Mouse (Mus musculus): ENCODE results near the gene Nemp1. TPM values are rescaled to one million over a fixed set of nuclear protein-coding genes. Genes with fewer than 3 reads are reported as not detected.

Gene Nemp1
- total RNA-seq, 2 experiments from 2014 or later: 3.6 to 3.9 TPM

DNA sequence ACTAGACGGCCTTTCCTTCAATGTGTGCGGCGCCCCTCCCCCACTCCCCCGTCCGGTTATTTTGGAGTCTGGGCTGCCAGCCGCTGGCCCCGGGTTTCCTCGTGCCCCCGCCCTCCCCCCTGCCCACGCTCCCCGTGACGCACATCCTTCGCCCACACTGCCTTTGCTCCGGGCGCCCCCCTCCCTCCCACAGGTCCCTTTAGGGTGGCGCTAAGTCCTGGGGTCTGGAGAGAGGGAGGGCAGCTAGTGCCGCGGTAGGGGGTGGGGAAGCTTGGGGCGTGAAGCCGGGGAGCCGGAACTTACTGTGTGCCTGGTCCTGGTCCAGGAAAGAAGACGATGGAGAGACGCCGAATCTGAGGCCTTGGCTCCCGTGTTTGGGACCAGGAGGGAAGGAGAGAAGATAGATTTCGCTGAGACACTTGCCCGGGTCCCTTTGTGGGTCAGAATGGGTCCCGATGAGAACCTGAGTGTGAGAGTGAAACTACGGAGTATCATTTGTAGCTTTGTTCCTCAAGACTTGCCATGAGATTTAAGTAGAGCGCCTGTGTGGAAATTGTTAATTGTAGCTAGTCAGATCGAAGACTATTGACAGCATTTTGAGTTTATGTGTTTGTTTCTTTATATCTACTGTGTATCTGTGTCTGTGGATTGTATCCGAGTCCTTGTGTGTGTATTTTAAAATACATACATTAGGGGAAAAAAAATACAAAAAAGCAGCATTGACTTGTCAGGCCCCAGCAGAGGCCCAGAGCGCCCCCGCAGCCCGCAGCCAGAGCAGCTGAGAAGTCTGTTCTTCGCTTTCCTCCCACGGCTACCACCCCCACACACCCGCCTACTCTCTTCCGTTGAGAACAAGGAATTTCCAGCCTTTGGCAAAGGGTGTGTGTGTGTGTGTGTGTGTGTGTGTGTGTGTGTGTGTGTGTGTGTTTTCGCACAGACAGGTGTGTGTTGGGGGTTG lies 1.7 kb downstream of the Nemp1 start, which contains the start of gene Nab2:
Gene Nab2, minus strand, starts transcription at position 476 of the 958 bp plus-strand sequence.
- DNase-seq (ENCODE audit: low spot score in 2 of 2): peak; percentile 81 to 89
- intact Hi-C loops (cut with DNase I): loop anchor here (2.0 kb wide), 1 partner anchor 26 kb away; the partner anchor contains the start of gene Stat6

DNA sequence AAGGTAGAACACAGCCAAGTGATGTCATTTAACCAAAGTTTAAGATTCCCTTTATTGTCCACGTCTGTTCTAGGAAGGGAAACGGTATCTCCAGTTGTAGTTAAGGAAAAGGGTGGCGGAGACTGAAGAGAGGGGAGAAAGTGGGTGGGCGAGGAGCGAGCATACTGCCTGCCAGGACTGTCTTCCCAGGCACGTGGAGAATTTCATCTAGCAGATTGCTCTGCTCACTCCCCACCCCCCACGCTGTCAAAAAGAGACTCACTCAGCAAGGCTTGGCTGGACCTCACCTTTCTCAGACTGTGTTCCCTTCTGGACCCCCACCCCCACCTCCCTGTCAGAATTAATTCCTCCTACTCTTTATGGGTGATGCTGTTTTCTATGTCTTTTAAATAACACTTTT lies 2.5 kb downstream of the Nemp1 start:
- intact Hi-C loops (cut with DNase I): loop anchor here (2.0 kb wide), 1 partner anchor 26 kb away; the partner anchor contains the start of gene Stat6
- DNase-seq (ENCODE audit: low spot score in 2 of 2): peak; percentile 47 to 87

DNA sequence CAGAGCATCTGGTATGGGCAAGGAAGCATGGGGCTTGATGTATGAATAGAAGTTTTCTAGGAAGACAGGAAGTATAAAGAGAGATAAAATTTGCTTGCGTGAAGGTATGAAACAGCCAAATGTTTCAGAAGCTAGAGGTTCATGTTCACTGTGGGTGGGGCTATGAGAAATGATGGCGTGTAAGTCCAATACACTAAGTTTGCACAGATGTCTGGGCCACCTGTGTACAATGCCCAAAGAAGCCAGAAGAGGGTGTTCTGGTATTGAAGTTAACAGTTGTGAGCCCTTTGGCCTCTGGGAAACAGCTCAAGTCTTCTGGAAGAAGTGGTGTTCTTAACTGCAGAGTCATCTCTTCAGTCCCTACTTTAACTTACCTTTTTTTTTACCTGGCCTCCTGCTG lies 3.5 kb downstream of the Nemp1 start:
- no peak for DNase-seq (ENCODE audit: low spot score in 2 of 2)
- intact Hi-C loops (cut with DNase I): no loop called here

DNA sequence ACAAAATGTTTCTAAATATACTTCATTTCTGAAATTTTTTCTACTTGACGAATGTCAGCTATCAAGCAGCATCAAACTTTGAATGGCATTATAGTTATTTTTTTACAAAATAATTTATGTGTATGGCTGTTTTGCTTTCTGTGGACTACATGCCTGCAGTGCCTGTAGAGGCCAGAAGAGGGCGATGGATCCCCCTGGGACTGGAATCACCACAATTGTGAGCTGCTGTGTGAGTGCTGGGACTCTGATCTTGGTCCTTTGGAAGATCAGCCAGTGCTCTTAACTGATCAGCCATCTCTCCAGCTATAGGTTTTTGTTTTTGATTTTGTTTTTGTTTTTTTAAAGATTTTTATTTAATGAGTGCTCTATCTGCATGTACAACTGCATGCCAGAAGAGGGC lies 4.6 kb downstream of the Nemp1 start:
- intact Hi-C loops (cut with DNase I): no loop called here
- DNase-seq (ENCODE audit: low spot score in 2 of 2): no peak

DNA sequence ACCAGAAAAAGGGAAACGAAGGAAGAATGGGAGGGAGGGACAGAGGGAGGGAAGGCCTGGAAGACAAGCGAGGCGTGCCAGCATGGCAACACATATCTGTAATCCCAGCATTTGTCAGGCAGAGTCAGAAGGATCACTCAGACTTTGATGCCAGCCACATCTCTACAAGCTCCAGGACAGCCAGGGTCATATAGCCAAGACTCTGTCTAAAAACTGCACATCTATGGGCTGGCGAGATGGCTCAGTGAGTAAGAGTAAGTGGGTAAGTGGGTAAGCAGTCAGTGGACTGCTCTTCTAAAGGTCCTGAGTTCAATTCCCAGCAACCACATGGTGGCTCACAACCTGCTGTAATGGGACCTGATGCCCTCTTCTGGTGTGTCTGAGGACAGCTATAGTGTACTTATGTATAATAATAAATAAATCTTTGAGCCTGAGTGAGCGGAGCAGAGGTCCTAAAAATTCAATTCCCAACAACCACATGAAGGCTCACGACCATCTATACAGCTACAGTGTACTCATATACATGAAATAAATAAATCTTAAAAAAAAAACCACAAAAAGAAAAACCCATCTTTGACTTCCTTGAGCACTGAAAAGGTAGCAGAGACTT lies 7.5 kb downstream of the Nemp1 start:
- intact Hi-C loops (cut with DNase I): loop anchor here (1.0 kb wide), 1 partner anchor 33 kb away; no protein-coding TSS in a partner anchor
- no peak for DNase-seq (ENCODE audit: low spot score in 2 of 2)

DNA sequence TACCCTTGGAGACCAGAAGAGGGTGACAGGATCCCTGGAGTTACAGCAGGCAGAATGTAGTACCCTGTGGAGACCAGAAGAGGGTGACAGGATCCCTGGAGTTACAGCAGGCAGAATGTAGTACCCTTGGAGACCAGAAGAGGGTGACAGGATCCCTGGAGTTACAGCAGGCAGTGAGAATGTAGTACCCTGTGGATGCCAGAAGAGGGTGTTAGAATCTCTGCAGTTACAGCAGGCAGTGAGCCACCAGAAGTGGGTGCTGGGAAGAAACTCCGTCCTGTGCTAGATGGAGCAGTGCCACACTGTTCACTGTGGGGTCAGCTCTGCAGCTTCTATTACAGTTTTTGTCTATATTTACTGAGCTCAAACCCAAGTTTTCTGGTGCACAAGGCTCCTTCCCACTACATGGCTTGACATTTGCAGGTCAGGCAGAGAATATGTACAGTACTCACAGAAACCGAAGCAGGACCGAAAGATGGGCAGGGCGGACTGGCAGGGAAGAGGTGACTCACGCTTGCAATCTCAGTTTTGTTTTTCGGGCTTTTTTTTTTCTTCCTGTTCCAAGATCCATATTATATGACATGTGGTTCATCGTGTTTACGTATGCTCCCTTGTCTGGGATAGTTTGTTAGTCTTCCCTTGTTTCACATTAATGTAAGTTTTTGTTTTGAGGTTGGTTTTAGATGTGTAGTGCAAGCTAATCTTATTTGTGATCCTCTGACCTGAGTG lies 8.3 kb downstream of the Nemp1 start:
- intact Hi-C loops (cut with DNase I): loop anchor here (1.0 to 5.0 kb wide), 2 partner anchors 34 to 262 kb away; no protein-coding TSS in a partner anchor
- peak; percentile 93 to 99 for DNase-seq (ENCODE audit: low spot score in 2 of 2)

DNA sequence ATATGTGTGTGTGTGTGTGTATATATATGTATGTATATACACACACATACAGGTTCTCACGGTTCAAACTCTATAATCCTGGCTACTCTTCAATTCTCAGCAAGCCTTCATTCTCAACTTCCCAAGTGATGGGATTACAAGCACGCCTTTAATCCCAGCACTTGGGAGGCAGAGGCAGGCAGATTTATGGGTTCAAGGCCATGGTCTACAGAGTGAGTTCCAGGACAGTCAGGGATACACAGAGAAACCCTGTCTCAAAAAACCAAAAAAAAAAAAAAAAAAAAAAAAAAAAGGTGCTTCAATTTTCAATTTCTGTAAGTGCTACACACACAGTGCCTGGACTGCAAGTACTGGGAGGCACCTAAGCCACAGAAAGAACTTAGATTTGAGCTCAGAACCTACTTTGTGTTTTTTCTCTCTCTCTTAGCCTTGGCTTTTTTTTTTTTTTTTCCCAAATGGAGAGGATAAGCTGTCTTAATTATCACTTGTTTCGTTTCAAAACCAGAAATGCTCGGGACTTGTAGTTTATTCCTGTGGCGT lies 9.2 kb downstream of the Nemp1 start:
- intact Hi-C loops (cut with DNase I): loop anchor here (5.0 kb wide), 1 partner anchor 261 kb away; no protein-coding TSS in a partner anchor

DNA sequence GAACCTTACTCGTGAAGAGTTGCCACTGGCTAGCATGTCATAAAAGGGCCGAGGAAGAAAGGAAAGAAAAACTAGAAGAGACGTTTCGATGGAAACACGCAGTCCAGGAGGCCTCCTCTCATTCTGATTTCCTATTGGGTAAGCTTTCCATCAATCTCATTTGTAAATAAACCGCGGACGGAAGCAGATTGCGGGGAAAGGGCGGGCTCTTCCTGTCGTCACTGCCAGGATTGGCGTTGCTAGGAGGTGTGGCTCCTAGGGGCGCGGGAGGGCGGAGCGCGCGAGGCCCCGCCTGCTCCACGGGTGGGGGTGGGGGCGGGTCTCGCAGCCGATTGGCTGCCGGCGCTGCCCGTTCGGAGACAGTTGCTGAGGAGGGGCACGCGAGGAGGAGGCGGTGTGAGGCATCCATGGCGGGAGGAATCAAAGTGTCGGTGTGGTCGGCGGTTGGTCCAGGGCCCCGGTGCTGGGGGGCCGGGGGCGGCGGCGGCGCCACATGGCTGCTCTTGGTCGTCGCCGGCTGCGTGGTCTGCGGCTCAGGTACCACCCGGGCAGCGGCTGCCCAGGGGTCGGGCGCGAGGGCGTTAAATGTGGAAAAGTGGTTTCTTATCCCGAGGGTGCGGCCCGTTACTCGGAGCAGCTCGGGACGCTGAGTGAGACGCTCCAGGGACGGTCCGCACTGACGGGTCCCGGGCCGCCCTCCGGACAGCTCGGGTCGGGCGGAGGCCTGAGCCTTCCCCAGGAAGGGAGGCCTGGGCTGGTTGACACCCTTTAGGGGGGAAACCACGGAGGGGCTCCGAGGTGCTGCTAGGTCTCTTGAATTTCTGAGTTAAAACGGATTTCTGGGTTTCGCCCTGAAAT lies 10.2 kb downstream of the Nemp1 start:
- peak; percentile 93 to 99 for DNase-seq (ENCODE audit: low spot score in 2 of 2)
- intact Hi-C loops (cut with DNase I): loop anchor here (5.0 kb wide), 1 partner anchor 260 kb away; no protein-coding TSS in a partner anchor

More for the DNA sequence above, 9.2 kb downstream of the Nemp1 start:
- DNase-seq (ENCODE audit: low spot score in 2 of 2): no peak

DNA sequence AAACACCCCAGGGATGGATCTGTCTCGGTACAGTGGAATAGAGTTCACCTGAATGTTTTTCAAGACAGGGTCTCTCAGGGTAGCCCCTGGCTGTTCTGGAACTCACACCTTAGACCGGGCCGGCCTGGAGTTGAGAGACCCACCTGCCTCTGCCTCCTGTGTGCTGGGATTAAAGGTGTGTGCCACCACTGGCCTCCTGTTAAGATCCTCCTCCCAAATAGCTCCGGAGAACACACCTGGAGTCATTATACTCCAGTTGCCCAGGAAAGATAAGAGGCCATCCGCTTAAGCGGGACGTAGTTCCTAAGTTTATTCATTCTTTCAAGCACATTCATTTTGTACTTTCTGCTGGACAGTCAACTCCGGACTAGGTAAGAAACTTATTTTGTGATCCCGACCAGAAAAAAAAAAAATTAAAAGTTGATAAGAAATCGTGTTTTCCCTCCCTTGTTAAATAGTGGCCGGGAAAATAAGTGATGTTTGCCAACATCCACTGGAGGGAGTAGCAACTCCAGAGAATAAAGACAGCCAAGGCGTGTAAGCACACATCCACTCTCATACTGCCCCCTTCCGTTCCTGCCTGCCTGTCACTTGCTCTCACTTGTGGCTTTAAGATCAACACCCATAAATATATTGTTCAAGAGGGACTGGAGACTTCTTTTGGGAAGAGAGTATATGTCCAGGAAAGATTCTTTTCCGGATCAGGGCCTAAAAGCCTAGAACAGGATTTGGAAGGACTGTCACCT lies 11.1 kb downstream of the Nemp1 start:
- intact Hi-C loops (cut with DNase I): loop anchor here (2.0 to 5.0 kb wide), 2 partner anchors 61 to 260 kb away; partner anchors contain the start of gene Zbtb39
- peak; percentile 46 to 81 for DNase-seq (ENCODE audit: low spot score in 2 of 2)

DNA sequence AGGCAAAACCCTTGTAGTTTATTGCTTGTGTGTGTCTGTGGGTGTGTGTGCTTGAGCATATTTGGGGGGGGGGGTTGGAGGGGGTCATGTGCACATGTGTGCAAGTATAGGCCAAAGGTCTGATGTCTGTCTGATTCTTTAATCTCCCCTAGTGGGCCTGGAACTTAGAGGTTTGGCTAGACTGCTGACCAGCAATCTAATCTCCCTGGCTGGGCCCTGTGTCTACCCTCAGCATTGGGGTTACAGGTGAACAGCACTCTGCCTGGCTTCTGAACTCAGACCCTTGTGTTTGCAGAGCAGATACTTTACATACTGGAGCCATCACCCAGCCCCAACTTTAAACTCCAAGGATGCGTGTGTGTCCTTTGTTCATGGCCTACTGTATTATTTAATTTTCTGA lies 12.5 kb downstream of the Nemp1 start:
- intact Hi-C loops (cut with DNase I): loop anchor here (2.0 to 5.0 kb wide), 2 partner anchors 60 to 258 kb away; partner anchors contain the start of gene Zbtb39
- DNase-seq (ENCODE audit: low spot score in 2 of 2): no peak

DNA sequence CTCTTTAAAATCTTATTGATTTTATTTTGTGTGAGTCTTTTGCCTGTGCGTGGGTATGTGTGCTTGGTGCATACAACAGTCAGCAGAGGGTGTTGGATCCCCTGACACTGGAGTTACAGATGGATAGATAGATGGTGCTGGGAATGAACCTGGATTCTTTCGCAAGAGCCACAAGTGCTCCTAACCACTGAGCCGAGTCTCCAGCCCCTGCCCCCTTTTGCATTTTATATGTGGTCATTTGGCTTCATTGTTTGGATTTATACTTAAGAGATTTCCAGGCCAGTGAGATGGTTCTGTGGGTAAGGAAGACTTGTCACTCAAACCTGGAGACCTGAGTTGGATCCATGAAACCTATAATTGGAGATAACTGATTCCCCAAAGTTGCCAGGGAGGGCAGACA lies 13.2 kb downstream of the Nemp1 start:
- intact Hi-C loops (cut with DNase I): loop anchor here (2.0 to 5.0 kb wide), 2 partner anchors 59 to 257 kb away; partner anchors contain the start of gene Zbtb39
- DNase-seq (ENCODE audit: low spot score in 2 of 2): no peak

DNA sequence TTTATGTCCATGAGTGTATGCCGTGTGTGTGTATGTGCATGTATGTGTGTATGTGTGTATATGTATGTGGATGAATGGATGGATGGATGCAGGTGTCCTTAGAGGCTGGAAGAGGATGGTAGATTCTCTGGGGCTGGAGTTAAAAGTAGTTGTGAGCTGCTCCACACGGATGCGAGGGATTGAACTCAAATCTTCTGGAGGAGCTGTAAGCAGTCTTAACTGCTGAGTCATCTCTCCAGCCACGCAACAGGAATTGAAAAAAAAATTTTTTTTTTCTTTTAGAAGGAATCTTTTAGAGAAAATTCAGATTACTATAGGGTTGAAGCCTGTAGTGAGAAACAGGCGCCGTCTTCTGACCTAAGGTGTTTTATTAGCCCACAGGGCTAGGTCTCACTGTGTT lies 16.2 kb downstream of the Nemp1 start:
- intact Hi-C loops (cut with DNase I): no loop called here
- DNase-seq (ENCODE audit: low spot score in 2 of 2): no peak

DNA sequence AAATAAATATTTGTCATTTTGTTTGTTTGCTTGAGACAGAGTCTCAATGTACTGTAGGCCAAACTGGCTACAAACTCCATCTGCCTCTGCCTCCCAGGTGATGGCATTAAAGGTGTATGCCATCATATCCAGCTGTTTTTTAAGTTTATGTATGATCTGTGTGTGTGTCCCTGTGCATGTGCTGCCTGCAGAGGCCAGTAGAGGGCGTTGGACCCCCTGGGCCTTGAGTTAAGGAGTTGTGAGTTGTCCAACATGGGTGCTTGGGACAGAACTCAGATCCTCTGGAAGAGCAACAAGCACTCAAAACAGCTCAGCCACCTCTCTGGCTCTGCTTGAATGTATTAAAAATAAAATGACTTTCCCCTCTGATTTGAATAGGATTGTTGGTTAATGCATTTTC lies 24.4 kb downstream of the Nemp1 start:
- intact Hi-C loops (cut with DNase I): no loop called here

DNA sequence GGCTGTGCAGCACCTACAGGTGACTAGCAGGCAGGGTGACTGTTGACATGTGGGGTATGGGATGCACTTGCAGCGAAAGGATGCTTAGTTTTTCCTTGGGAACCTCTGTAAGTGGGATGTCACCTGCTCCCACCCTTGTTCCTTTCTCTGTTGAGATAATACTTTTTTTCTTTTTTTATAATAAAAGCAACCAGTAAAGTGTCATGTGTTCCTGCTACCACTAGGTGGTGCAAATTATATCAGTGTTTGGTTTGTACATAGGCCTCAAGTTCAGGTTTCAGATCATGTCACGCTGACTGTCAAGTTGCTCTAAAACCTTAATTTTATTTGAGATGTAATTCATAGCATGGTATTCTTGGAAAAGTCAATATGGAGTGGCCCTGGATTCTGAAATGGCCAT lies 27.9 kb downstream of the Nemp1 start:
- peak; percentile 30 to 32 for DNase-seq (ENCODE audit: low spot score in 2 of 2)
- intact Hi-C loops (cut with DNase I): loop anchor here (1.0 to 5.0 kb wide), 3 partner anchors 40 to 313 kb away; partner anchors contain the start of gene Hsd17b6

More for the DNA sequence above, 24.4 kb downstream of the Nemp1 start:
- no peak for DNase-seq (ENCODE audit: low spot score in 2 of 2)

DNA sequence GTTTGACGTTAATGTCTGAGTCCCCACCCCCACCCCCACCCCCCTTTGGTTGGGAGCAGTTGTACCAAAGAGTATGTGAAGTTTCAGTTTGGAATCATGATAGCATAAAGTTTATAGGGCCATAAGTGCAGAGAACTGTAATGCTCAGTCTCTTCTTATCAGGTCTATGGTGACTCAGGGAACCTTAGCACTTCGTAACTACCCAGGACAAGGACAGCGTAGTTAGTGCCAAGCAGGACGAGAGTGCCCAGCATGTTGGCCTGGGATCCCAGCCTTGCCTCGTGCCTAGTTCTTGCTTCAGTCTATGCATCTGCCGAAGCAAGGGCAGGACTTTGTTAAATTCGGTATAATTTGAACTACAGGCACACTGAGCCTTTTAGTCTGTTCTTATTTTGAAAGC lies 29.1 kb downstream of the Nemp1 start:
- no peak for DNase-seq (ENCODE audit: low spot score in 2 of 2)
- intact Hi-C loops (cut with DNase I): loop anchor here (5.0 kb wide), 2 partner anchors 242 to 312 kb away; partner anchors contain the start of gene Hsd17b6

DNA sequence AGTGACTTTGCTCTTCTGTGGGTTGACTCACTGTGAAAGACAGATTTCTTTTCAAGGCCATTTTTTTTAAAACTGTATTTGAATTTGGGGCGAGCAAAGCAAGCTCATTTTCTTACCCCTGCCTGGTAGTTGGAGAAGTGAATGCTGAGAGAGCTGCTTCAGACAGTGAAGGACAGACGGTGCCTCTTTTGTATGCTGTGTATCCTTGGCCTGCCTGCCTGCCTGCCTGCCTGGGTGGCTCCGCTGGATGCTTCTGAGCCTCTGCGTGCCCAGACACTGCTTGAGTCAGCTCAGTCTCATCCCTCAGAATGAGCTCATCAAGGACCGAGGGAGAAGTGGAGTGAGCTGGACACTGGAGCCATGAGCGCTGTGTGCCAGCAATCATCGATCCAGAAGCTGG lies 32.3 kb downstream of the Nemp1 start:
- intact Hi-C loops (cut with DNase I): loop anchor here (5.0 kb wide), 2 partner anchors 238 to 308 kb away; partner anchors contain the start of gene Hsd17b6
- no peak for DNase-seq (ENCODE audit: low spot score in 2 of 2)

DNA sequence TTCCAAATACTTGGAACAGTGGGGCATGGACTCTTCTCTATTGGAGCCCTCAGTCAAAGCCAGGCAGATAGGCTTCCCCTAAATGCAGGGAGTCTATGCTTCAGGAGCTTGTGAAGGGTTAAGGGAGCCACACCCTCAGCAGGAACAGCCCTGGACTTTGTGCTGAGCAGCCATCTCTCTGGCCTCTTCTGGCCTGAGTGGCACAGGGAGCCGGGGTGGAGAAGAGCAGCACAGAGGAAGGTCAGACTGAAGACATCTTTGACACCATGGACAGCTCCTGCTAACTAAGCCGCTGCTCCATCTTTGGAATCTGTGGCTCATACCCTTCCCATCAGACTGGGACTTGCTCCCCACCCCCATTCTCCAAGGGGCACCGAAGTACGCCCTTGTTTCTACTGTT lies 36.6 kb downstream of the Nemp1 start:
- intact Hi-C loops (cut with DNase I): no loop called here
- no peak for DNase-seq (ENCODE audit: low spot score in 2 of 2)

Data from left cerebral cortex, postnatal 25 days (tissue).